Mouse (Mus musculus) heart, embryonic 11.5 days (tissue): ENCODE measurements around the gene Mbd6. TPM values are rescaled to one million over a fixed set of nuclear protein-coding genes. Genes with fewer than 3 reads are reported as not detected.

Experiments used
- ATAC-seq: fragments of 200-750 bp; cut with Nextera tagmentation; replicated peaks from 2 replicates; pipeline ENCODE4 v1.8.0; 2017; ENCODE audit warnings: moderate library complexity; ENCODE audit not compliant: insufficient number of reproducible peaks, low FRiP score, low TSS enrichment
- H3K27ac ChIP-seq: fragments of 300-500 bp; sonication (generic); 2 replicates; pipeline ENCODE4 v1.5.1; 2014; ENCODE audit warnings: mild to moderate bottlenecking, low read depth, low read length
- H3K27me3 ChIP-seq: fragments of 300-500 bp; sonication (generic); 2 replicates; pipeline ENCODE4 v1.6.1; 2014; ENCODE audit warnings: mild to moderate bottlenecking, low read length, mixed read lengths; ENCODE audit not compliant: control insufficient read depth, insufficient read depth
- H3K36me3 ChIP-seq: fragments of 300-500 bp; sonication (generic); 2 replicates; pipeline ENCODE4 v1.6.1; 2014; ENCODE audit warnings: mild to moderate bottlenecking, low read length, moderate library complexity, mixed read lengths; ENCODE audit not compliant: control insufficient read depth, insufficient read depth
- H3K4me1 ChIP-seq: fragments of 300-500 bp; sonication (generic); 2 replicates; pipeline ENCODE4 v1.6.1; 2014; ENCODE audit warnings: low read length; ENCODE audit not compliant: control insufficient read depth, insufficient read depth
- H3K4me2 ChIP-seq: fragments of 300-500 bp; sonication (generic); 2 replicates; pipeline ENCODE4 v1.6.1; 2014; ENCODE audit warnings: mild to moderate bottlenecking, moderate library complexity
- H3K4me3 ChIP-seq: fragments of 300-500 bp; sonication (generic); 2 replicates; pipeline ENCODE4 v1.5.1; 2014; ENCODE audit warnings: low read depth, low read length
- H3K9ac ChIP-seq: fragments of 300-500 bp; sonication (generic); 2 replicates; pipeline ENCODE4 v1.6.1; 2014; ENCODE audit warnings: mild to moderate bottlenecking, low read depth, low read length, moderate library complexity
- H3K9me3 ChIP-seq: fragments of 300-500 bp; sonication (generic); replicated peaks from 2 replicates; pipeline ENCODE4 v1.6.1; 2016; ENCODE audit warnings: low read length; ENCODE audit not compliant: control insufficient read depth
- WGBS: fragments of 180-500 bp; shearing (Covaris S2); extraction: QIAGEN DNeasy Blood & Tissue Kit; methylation state at CpG from one replicate; pipeline ENCODE4 v1.1.7; 2014; ENCODE audit not compliant: insufficient replicate concordance; 5-methylcytosine and 5-hydroxymethylcytosine counted together
- polyA plus RNA-seq: library from polyadenylated mRNA; unstranded; fragments of >200 nt; fragmentation: Nextera tagmentation; extraction: Ambion mirVana; gene quantifications from 2 replicates; pipeline ENCODE4 v1.2.1, GENCODE M21; 2014

Mbd6 gene
- polyA plus RNA-seq, 1 experiment from 2014 or later, result 13.6 TPM

DNA sequence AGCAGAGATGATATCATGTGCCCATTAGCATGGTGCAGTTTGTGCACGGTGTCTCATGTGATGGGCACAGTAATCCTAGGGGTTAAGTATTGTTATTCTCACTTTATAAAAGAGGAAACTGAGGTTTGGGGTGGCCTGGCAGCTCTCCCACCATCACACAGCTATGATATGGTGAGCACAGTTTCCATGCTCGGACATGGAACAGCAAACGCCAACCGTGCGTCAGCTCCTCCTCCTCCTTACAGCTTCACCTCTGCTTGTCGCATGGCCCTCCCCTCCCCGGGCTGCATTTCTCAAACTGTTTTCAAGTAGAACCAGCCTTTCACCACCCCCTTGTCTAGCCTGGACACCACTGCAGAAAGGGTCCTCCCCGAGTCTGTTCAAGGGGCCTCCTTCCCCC is 30.3 kb downstream of the Mbd6 start:
- no peaks in the 10 kb centered on the region for H3K9me3 ChIP-seq
- peaks cover 24% of the 10 kb centered on the region for H3K27me3 ChIP-seq
- no peaks in the 10 kb centered on the region for H3K36me3 ChIP-seq
- no peak overlapping the region for H3K4me3 ChIP-seq
- 0 out of 2 replicates have a peak, but pooled peaks cover 6% of the 10 kb centered on the region for H3K4me1 ChIP-seq
- WGBS, result 66% methylated on average over 8 of the region's 8 CpGs
- H3K9ac ChIP-seq, result no peak overlapping the region
- H3K27ac ChIP-seq, result no peak overlapping the region
- no peak overlapping the region for H3K4me2 ChIP-seq
- ATAC-seq, result no peak

DNA sequence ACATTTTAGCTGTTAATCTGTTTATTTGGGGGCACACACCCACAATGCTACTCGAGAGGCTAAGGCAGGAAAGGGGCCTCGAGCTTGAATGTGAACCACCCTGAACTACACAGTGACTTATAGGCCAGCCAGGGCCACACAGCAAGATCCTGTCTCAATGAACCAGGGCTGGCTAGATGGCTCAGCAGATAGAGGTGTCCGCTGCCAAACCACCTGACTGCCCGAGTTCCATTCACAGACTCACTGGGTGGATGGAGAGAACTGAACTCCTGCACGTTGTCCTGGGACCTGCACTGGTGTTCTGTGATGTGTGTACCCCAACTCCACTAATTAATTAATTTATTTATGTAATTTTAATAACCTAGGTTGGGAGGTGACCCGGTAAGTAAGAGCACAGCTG is 31.0 kb downstream of the Mbd6 start:
- WGBS, result 72% methylated on average over 6 of the region's 6 CpGs
- Histone ChIP-seq H3K4me1 (0 out of 2 replicates have a peak, but pooled peaks cover 3% of the 10 kb centered on the region), H3K9me3 (no peaks in the 10 kb centered on the region), H3K4me3 (no peak overlapping the region), H3K9ac (no peak overlapping the region), H3K36me3 (no peaks in the 10 kb centered on the region), H3K27ac (no peak overlapping the region), H3K4me2 (no peak overlapping the region), H3K27me3 (peaks cover 17% of the 10 kb centered on the region)
- no peak for ATAC-seq

DNA sequence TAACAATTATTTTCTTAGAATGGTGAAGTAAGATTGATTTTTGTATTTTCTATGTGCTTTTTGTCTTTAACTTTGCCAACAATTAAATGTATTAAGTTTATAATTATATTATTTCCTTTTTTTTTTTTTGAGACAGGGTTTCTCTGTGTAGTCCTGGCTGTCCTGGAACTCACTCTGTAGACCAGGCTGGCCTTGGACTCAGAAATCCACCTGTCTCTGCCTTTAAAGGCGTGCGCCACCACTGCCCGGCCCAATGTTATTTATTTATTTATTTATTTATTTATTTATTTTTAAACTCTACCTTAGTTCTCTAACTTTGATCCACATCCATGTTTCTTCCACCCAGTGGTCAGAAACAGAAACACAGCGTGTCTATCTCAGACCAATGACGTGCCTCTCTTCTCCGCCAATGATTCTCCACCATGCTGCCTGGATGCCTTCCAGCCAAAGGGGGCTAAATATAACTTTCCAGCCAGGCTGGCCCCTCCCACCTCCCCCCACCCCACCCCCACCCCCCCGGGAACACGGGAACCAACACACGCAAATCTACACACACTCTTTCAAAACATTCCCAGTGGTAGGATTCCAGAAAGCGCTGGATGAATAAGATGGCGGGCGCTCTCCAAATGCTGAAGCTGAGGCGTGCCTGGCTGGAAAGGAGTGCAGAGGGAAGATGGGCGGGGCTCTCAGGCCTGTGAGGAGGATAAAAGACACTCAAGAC is 33.0 kb downstream of the Mbd6 start:
- peak; percentile 72; the same call in 1 of the 2 replicates for ATAC-seq
- Histone ChIP-seq H3K9me3 (no peaks in the 10 kb centered on the region), H3K4me2 (no peak overlapping the region), H3K9ac (no peak overlapping the region), H3K4me1 (no peaks in the 10 kb centered on the region), H3K27ac (no peak overlapping the region), H3K36me3 (no peaks in the 10 kb centered on the region), H3K27me3 (no peaks in the 10 kb centered on the region), H3K4me3 (no peak overlapping the region)
- WGBS, result 16% methylated on average over 14 of the region's 14 CpGs

DNA sequence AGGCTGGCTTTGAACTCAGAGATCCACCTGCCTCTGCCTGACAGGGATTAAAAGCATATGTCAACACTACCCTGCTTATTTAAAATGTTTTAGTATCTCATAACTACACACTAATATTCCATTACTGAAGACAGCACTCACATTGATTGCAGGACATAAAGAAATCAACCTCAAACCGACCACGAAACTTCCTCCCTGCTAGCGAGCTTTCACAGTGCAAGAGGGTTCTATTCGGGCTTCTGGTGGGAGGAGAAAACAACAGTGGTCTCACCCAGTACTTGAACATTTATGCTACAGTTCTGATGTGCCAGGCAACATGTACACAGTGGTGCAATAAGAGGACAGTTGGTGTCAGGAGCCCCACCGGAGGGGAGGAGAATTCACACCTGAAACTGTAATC is 38.0 kb downstream of the Mbd6 start:
- 77% methylated on average over 5 of the region's 5 CpGs for WGBS
- no peak overlapping the region for H3K4me2 ChIP-seq
- H3K9me3 ChIP-seq, result no peaks in the 10 kb centered on the region
- no peak overlapping the region for H3K9ac ChIP-seq
- H3K27ac ChIP-seq, result no peak overlapping the region
- ATAC-seq, result no peak
- no peaks in the 10 kb centered on the region for H3K27me3 ChIP-seq
- no peaks in the 10 kb centered on the region for H3K36me3 ChIP-seq
- H3K4me3 ChIP-seq, result no peak overlapping the region
- H3K4me1 ChIP-seq, result no peaks in the 10 kb centered on the region

DNA sequence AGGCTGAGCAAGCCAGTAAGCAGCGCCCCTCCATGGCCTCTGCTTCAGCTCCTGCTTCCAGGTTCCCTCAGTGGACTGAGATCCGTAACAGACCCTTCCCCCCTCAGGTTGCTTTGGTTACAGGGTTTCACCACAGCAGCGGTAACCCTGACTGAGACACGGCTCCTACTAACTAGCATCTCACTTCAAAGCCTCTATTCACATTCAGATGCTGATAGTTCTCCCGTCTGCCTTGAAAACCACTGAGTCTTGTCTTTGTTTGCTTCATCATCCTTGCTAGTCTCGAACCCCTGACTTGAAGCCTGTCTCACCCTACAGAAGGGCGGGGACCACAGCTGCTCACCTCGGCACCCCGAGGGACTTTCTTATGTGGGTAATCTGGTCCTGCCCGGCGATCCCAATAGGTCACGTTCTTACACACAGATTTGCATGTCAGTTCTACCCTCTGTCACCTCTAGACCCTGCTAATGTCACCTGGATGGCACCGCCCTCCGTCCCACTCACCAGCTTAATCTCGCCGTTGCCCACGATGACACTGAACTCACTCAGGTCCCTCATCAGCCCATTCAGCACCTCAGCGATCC is 50.5 kb downstream of the Mbd6 start:
- H3K4me3 ChIP-seq, result no peak overlapping the region
- H3K27ac ChIP-seq, result no peak overlapping the region
- 0 out of 2 replicates have a peak, but pooled peaks cover 3% of the 10 kb centered on the region for H3K4me1 ChIP-seq
- peaks cover 23% of the 10 kb centered on the region for H3K27me3 ChIP-seq
- no peak overlapping the region for H3K9ac ChIP-seq
- no peak for ATAC-seq
- 0 out of 2 replicates have a peak, but pooled peaks cover 2% of the 10 kb centered on the region for H3K36me3 ChIP-seq
- no peaks in the 10 kb centered on the region for H3K9me3 ChIP-seq
- no peak overlapping the region for H3K4me2 ChIP-seq
- WGBS, result 54% methylated on average over 18 of the region's 18 CpGs

DNA sequence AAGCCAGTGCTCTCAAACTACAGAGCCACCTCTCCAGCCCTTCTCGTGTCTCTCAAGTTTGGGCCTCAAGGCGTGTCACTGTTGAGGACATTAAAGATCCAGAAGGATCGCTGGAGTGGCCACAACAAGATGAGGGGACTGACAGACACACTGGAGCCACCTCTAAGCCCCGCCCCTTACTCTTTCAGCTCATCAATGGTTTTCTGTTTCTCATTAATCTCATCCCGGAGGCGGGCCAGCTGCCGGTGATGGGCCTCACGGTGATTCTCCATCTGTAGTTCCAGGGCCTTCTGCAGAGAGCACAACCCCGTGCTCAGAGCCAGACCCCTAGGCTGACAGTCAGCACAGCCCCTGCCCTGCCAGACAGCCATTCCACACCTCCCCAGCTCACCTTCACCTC is 52.3 kb downstream of the Mbd6 start:
- H3K9ac ChIP-seq, result no peak overlapping the region
- no peak for ATAC-seq
- peaks cover 23% of the 10 kb centered on the region for H3K27me3 ChIP-seq

DNA sequence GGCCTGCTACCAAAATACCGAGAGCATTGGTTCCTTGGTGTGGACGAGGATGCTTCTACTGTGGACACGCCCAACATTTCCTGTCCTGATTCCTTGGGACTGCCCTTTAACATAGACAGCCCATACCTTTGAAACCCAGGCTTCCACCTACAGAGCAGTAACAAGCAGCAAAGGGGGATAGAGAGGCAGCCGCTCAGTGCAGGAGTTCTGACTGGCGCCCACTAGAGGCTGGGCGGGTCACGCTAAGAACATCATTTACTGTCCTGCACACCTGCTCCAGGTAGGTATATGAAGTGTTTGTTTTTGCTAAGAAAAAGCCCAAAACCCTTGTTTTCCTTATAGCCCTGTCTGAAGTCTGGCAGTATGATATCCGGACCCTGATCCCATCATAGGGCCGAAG is 55.7 kb downstream of the Mbd6 start:
- ATAC-seq, result no peak
- Histone ChIP-seq H3K36me3 (no peaks in the 10 kb centered on the region), H3K4me2 (no peak overlapping the region), H3K9ac (no peak overlapping the region), H3K27me3 (peaks cover 12% of the 10 kb centered on the region), H3K9me3 (no peaks in the 10 kb centered on the region), H3K4me3 (no peak overlapping the region), H3K27ac (no peak overlapping the region), H3K4me1 (no peaks in the 10 kb centered on the region)
- WGBS, result 73% methylated on average over 9 of the region's 9 CpGs

More for the DNA sequence above, 52.3 kb downstream of the Mbd6 start:
- WGBS, result 41% methylated on average over 9 of the region's 9 CpGs
- Histone ChIP-seq H3K9me3 (no peaks in the 10 kb centered on the region), H3K4me2 (no peak overlapping the region), H3K27ac (no peak overlapping the region), H3K36me3 (0 out of 2 replicates have a peak, but pooled peaks cover 2% of the 10 kb centered on the region), H3K4me3 (no peak overlapping the region), H3K4me1 (0 out of 2 replicates have a peak, but pooled peaks cover 3% of the 10 kb centered on the region)
